Mouse (Mus musculus) myocyte (in vitro differentiated cells): ENCODE results near the gene Cul9.

Source experiments
- CEBPB ChIP-seq: IDR thresholded peaks from 2 replicates; pipeline ENCODE4 v1.6.1; 2011; ENCODE audit warnings: mild to moderate bottlenecking, moderate library complexity; ENCODE audit not compliant: poor library complexity, insufficient read depth, severe bottlenecking
- E2F4 ChIP-seq: IDR thresholded peaks from one replicate; pipeline ENCODE4 v1.6.1; 2011; ENCODE audit warnings: mild to moderate bottlenecking, control low read depth, moderate library complexity; ENCODE audit not compliant: insufficient read depth
- MAX ChIP-seq: IDR thresholded peaks from one replicate; pipeline ENCODE4 v1.6.1; 2011; ENCODE audit warnings: low read depth, mild to moderate bottlenecking, control low read depth
- MYOD1 ChIP-seq, 3 experiments: IDR thresholded peaks; one replicate each; pipeline ENCODE4 v1.6.1; 2011; ENCODE audit warnings: control low read depth in 2 of 3, low read depth in 2 of 3, mild to moderate bottlenecking in 2 of 3, moderate library complexity in 1 of 3; ENCODE audit not compliant: insufficient read length in 2 of 3, control insufficient read depth in 1 of 3
- MYOG ChIP-seq, 3 experiments: IDR thresholded peaks; one replicate each; pipeline ENCODE4 v1.6.1; 2011; ENCODE audit warnings: control low read depth in 2 of 3, low read depth in 2 of 3, mild to moderate bottlenecking in 2 of 3; ENCODE audit not compliant: insufficient read length in 2 of 3, control insufficient read depth in 1 of 3, insufficient read depth in 1 of 3
- POLR2A ChIP-seq: IDR thresholded peaks from one replicate; pipeline ENCODE4 v1.6.1; 2011; ENCODE audit warnings: low read depth, mild to moderate bottlenecking, control low read depth, moderate library complexity; ENCODE audit not compliant: insufficient read length
- POLR2AphosphoS2 ChIP-seq: IDR thresholded peaks from one replicate; pipeline ENCODE4 v1.6.1; 2011; ENCODE audit warnings: low read depth, control low read depth; ENCODE audit not compliant: insufficient read length
- REST ChIP-seq: IDR thresholded peaks from one replicate; pipeline ENCODE4 v1.6.1; 2011; ENCODE audit warnings: mild to moderate bottlenecking, control low read depth, moderate library complexity; ENCODE audit not compliant: insufficient read depth, insufficient read length
- SRF ChIP-seq: IDR thresholded peaks from one replicate; pipeline ENCODE4 v1.6.1; 2011; ENCODE audit warnings: low read depth; ENCODE audit not compliant: control insufficient read depth, insufficient read length
- TCF3 ChIP-seq: IDR thresholded peaks from one replicate; pipeline ENCODE4 v1.6.1; 2011; ENCODE audit warnings: low read depth, control low read depth; ENCODE audit not compliant: insufficient read length
- USF1 ChIP-seq: IDR thresholded peaks from one replicate; pipeline ENCODE4 v1.6.1; 2011; ENCODE audit warnings: low read depth, mild to moderate bottlenecking, control low read depth, moderate library complexity

DNA sequence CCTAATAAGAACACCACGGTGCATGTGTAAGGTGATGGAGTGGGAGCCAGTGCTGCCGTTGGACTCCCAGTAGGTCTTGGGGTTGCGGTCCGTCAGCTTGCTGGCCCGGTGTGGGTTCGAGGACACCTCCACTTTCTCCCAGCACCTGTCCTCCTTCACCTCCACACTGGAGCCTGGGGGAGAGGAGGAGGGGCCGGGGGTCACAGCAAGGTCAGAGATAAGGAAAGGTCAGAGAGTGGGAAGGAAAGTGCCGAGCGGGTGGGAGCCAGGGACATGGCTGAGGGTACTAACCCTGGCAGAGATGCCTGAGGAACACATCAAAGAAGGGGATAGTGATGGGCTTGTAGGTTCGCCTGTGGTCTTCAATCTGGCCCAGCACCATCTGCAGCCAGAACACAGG, 21.1 kb downstream of the Cul9 start:
- TF ChIP-seq USF1, result no peak
- no peak for TF ChIP-seq POLR2A
- TF ChIP-seq E2F4, result no peak
- no peak for TF ChIP-seq MYOG (IDR thresholded peaks at IDR 0.05; ENCODE audit: control insufficient read depth in 1 of 3, insufficient read depth in 1 of 3, insufficient read length in 2 of 3, low read depth in 2 of 3)
- TF ChIP-seq MAX, result no peak
- no peak for TF ChIP-seq MYOD1 (IDR thresholded peaks at IDR 0.05; ENCODE audit: control insufficient read depth in 1 of 3, insufficient read length in 2 of 3, low read depth in 2 of 3)
- TF ChIP-seq POLR2AphosphoS2, result no peak
- no peak for TF ChIP-seq SRF
- no peak for TF ChIP-seq REST
- no peak for TF ChIP-seq CEBPB
- TF ChIP-seq TCF3, result no peak
